Mouse (Mus musculus): ENCODE data around the gene Camk1d.

GRCm38 (mm10) chr2:5589163-5589562 lies 125.2 kb downstream of the Camk1d start:
- TF ChIP-seq GATA1 (IDR thresholded peaks at IDR 0.05; ENCODE audit: borderline replicate concordance, low read length): no peak
- TF ChIP-seq FLI1 (IDR thresholded peaks at IDR 0.05; ENCODE audit: low read length): no peak
